Mouse (Mus musculus) kidney, embryonic 14.5 days (tissue): ENCODE measurements around the gene BC048679. TPM values are rescaled to one million over a fixed set of nuclear protein-coding genes. Genes with fewer than 3 reads are reported as not detected.

Source experiments
- ATAC-seq: fragments of 200-750 bp; cut with Nextera tagmentation; 2 replicates; pipeline ENCODE4 v1.8.0; 2017; ENCODE audit warnings: moderate number of reproducible peaks, mild to moderate bottlenecking, moderate TSS enrichment, moderate library complexity; ENCODE audit not compliant: low FRiP score, low TSS enrichment
- H3K27ac ChIP-seq: fragments of 300-500 bp; sonication (generic); 2 replicates; pipeline ENCODE4 v1.5.1; 2014; ENCODE audit warnings: low read depth, mild to moderate bottlenecking, low read length, moderate library complexity, mixed read lengths
- H3K27me3 ChIP-seq: fragments of 300-500 bp; sonication (generic); 2 replicates; pipeline ENCODE4 v1.6.1; 2014; ENCODE audit warnings: mild to moderate bottlenecking, low read length; ENCODE audit not compliant: control insufficient read depth, insufficient read depth
- H3K36me3 ChIP-seq: fragments of 300-500 bp; sonication (generic); 2 replicates; pipeline ENCODE4 v1.6.1; 2014; ENCODE audit warnings: low read length, mixed read lengths; ENCODE audit not compliant: control insufficient read depth, insufficient read depth
- H3K4me1 ChIP-seq: fragments of 300-500 bp; sonication (generic); 2 replicates; pipeline ENCODE4 v1.6.1; 2014; ENCODE audit warnings: low read length, mixed read lengths; ENCODE audit not compliant: control insufficient read depth, insufficient read depth
- H3K4me2 ChIP-seq: fragments of 300-500 bp; sonication (generic); replicated peaks from 2 replicates; pipeline ENCODE4 v1.6.1; 2014; ENCODE audit warnings: low read depth, mild to moderate bottlenecking, low read length
- H3K4me3 ChIP-seq: fragments of 300-500 bp; sonication (generic); 2 replicates; pipeline ENCODE4 v1.5.1; 2014; ENCODE audit warnings: mild to moderate bottlenecking, low read length
- H3K9ac ChIP-seq: fragments of 300-500 bp; sonication (generic); 2 replicates; pipeline ENCODE4 v1.6.1; 2014; ENCODE audit warnings: low read depth, mild to moderate bottlenecking, low read length, moderate library complexity
- H3K9me3 ChIP-seq: fragments of 300-500 bp; sonication (generic); 2 replicates; pipeline ENCODE4 v1.6.1; 2016; ENCODE audit warnings: low read length; ENCODE audit not compliant: control insufficient read depth
- WGBS: fragments of 180-500 bp; shearing (Covaris S2); extraction: QIAGEN DNeasy Blood & Tissue Kit; methylation state at CpG from one replicate; pipeline ENCODE4 v1.1.7; 2014; 5-methylcytosine and 5-hydroxymethylcytosine counted together
- microRNA counts: library from miRNA; unstranded; fragments of <30 nt; microRNA quantifications from one replicate; lab custom pipeline; 2017
- polyA plus RNA-seq: library from polyadenylated mRNA; unstranded; fragments of >200 nt; fragmentation: Nextera tagmentation; extraction: Ambion mirVana; gene quantifications from 2 replicates; pipeline ENCODE4 v1.2.1, GENCODE M21; 2014

The BC048679 gene
- polyA plus RNA-seq, 1 experiment from 2014 or later, result not detected

GRCm38 (mm10) chr7:81455155-81455651 lies 42.9 kb downstream of the BC048679 start, which contains the start of gene Cpeb1:
Gene Cpeb1, minus strand, starts transcription at chr7:81455465.
- peaks cover 66% of the 10 kb centered on the region for H3K27me3 ChIP-seq
- no peak; the same call in 1 of the 2 replicates for ATAC-seq
- no peak within 1 kb of the TSS for H3K9ac ChIP-seq
- no peaks in the 10 kb centered on the region for H3K36me3 ChIP-seq
- peak within 1 kb of the TSS; percentile 91 for H3K4me2 ChIP-seq
- H3K4me1 ChIP-seq, result peaks cover 11% of the 10 kb centered on the region
- H3K9me3 ChIP-seq, result no peaks in the 10 kb centered on the region
- H3K27ac ChIP-seq, result no peak within 1 kb of the TSS
- 1% methylated on average over 28 of the region's 28 CpGs for WGBS
- H3K4me3 ChIP-seq, result peak within 1 kb of the TSS; percentile 47

- Histone ChIP-seq H3K9ac (no peak overlapping the region), H3K27me3 (peaks cover 66% of the 10 kb centered on the region), H3K4me2 (peak overlapping the region; percentile 91), H3K27ac (no peak overlapping the region), H3K9me3 (no peaks in the 10 kb centered on the region), H3K4me1 (peaks cover 11% of the 10 kb centered on the region), H3K36me3 (no peaks in the 10 kb centered on the region), H3K4me3 (peak overlapping the region; percentile 47)
- 2% methylated on average over 52 of the region's 87 CpGs for WGBS
- ATAC-seq, result peak; percentile 66; the same call in 1 of the 2 replicates
These were observed 43.6 kb downstream of the BC048679 start for GRCm38 (mm10) chr7:81454331-81455039.

- Histone ChIP-seq H3K9ac (no peak overlapping the region), H3K27me3 (peaks cover 69% of the 10 kb centered on the region), H3K36me3 (no peaks in the 10 kb centered on the region), H3K27ac (no peak overlapping the region), H3K4me3 (peak overlapping the region; percentile 47), H3K4me2 (peak overlapping the region; percentile 91), H3K4me1 (peaks cover 11% of the 10 kb centered on the region), H3K9me3 (no peaks in the 10 kb centered on the region)
- 3% methylated on average over 84 of the region's 84 CpGs for WGBS
- peak; percentile 44 for ATAC-seq
These were observed 44.4 kb downstream of the BC048679 start for GRCm38 (mm10) chr7:81453443-81454274.

- Histone ChIP-seq H3K9me3 (no peaks in the 10 kb centered on the region), H3K27ac (no peak overlapping the region), H3K4me3 (0 out of 2 replicates have a peak overlapping the region, but pooled peaks have one; percentile 10), H3K27me3 (peaks cover 67% of the 10 kb centered on the region), H3K4me1 (peaks cover 11% of the 10 kb centered on the region), H3K9ac (no peak overlapping the region), H3K36me3 (no peaks in the 10 kb centered on the region), H3K4me2 (peak overlapping the region; percentile 91; the same call in 1 of the 2 replicates)
- peak; percentile 24; the same call in 1 of the 2 replicates for ATAC-seq
- WGBS, result 2% methylated on average over 21 of the region's 21 CpGs
These were observed 45.1 kb downstream of the BC048679 start for GRCm38 (mm10) chr7:81452971-81453441.

MicroRNA genes within 50 kb of the gene (microRNA counts, 519-probe panel; counts per million panel counts)
- microRNA mmu-miR-1839-3p (lab: Ali Mortazavi, UCI), result not detected
- 3,145 counts per million, percentile 11 among the panel's probes with 10 or more counts for microRNA mmu-miR-1839-5p (lab: Ali Mortazavi, UCI)

Other genes starting within 250 kb of the BC048679 start
- gene Rps17, start 153.0 kb downstream of the BC048679 start, polyA plus RNA-seq, result 1,503 and 2,103 TPM in 2 replicates
- gene Cpeb1, start 42.8 kb downstream of the BC048679 start, polyA plus RNA-seq, result 0.64 and 1.6 TPM in 2 replicates
- 0.67 and 0.92 TPM in 2 replicates for gene Ap3b2, start 4.4 kb downstream of the BC048679 start, polyA plus RNA-seq
- gene Fsd2, start 68.7 kb upstream of the BC048679 start, polyA plus RNA-seq, result 0.10 TPM in 1 of 2 replicates, not detected in the other
- gene Whamm, start 73.0 kb upstream of the BC048679 start, polyA plus RNA-seq, result 7.0 and 8.2 TPM in 2 replicates
- 13.8 and 14.5 TPM in 2 replicates for gene Homer2, start 209.2 kb upstream of the BC048679 start, polyA plus RNA-seq